Mouse (Mus musculus): Measurements from ENCODE around the gene Cox15.

Gene Cox15

GRCm38 (mm10) chr19:43738409-43738808 lies 14.4 kb downstream of the Cox15 start:
- TF ChIP-seq GATA4 (IDR thresholded peaks at IDR 0.05; ENCODE audit: insufficient replicate concordance, low read length) = no peak

DNA sequence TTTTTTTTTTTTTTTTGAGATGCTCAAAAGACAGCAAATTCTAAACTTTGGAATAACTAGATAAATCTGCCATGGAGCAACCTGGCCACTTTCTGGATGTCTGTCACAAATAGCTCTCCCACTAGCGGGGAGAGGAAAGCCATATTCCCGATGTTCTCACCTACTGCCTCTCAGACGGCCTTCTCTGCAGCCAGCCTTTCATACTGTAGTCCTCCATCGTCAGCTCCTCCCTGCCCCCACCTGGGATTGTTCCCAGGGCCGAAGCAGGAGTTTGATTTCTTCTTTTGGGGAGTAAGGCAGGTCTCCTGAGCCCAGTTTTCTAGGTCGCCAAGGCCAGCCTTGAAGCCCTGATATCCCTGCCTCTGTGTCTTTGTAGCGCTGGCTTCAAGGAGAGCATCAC lies 21.6 kb downstream of the Cox15 start:
- TF ChIP-seq GATA4 (IDR thresholded peaks at IDR 0.05; ENCODE audit: insufficient replicate concordance, low read length) = no peak

- TF ChIP-seq GATA4 (IDR thresholded peaks at IDR 0.05; ENCODE audit: insufficient replicate concordance, low read length) = no peak
Measured at GRCm38 (mm10) chr19:43730037-43730428, 22.8 kb downstream of the Cox15 start.

DNA sequence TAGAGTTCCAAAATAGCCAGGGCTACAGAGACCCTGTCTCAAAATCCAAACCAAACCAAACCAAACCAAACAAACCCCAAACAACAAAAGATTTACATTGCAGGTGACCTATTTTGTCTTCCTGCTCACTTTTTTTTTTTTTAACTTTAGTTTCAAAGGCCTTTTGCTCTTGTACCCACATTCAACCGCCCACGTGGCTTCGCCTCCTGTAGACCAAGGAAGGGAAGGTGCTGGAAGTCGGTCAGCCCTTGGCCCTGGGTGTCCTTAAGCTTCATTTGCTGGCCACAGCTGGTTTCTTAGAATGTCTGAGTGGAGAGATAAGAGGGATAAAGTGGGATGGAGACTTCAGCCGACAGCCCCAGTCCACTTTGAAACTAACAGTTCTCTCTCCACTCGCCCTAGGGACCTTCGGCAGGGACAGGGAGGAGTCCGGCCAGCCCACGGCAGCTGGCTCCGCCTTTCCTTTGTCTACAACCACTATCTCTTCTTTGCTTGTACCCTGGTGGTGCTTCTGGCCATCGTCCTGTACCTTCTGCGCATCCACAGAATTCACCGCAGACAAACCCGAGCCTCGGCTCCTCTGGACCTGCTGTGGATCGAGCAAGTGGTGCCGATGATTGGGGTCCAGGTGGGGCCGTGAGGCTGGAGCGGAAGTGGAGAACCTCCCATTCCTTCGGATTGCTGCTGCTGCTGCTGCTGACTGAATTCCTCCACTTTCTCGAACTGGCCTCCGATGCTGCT lies 23.3 kb downstream of the Cox15 start:
- TF ChIP-seq GATA4 (IDR thresholded peaks at IDR 0.05; ENCODE audit: insufficient replicate concordance, low read length) = no peak

- no peak for TF ChIP-seq GATA4 (IDR thresholded peaks at IDR 0.05; ENCODE audit: insufficient replicate concordance, low read length)
Measured at GRCm38 (mm10) chr19:43726510-43727146, 26.2 kb downstream of the Cox15 start.

DNA sequence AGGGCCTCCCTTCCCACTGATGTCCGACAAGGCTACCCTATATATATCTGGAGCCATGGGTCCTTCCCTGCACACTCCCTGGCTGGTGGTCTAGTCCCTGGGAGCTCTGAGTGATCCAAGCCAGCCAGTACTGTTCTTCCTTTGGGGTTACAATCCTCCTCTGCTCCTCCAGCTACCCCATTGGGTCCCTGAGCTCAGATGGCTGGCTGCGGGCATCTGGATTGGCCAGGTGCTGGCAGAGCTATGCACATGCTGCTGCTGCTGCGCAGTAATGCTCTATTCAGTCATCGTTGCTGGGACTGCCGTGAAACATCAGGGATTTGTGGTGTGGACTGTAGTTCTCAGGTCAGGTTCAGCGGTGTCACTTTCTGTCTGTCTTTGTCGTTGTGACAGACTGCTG lies 28.0 kb downstream of the Cox15 start:
- no peak for TF ChIP-seq GATA4 (IDR thresholded peaks at IDR 0.05; ENCODE audit: insufficient replicate concordance, low read length)

DNA sequence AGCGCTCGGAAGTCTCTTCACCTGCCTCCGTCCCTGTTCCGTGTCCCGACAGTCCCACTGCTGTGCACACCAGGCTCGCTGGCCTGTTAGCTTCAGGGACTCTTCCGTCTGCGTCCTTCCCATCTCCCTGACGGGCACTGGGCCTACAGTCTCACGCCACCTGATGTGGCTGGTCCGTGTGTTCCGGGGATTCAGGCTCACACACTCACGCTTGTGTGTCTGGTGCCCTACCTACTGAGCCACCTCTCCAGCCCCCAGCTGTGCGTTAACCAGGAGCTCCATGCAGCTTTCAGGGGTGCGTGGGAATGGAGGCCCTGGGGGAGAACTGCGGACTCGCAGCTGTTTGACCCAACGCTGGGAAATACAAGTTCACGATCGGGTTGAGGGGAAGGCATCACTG lies 28.6 kb downstream of the Cox15 start:
- TF ChIP-seq GATA4 (IDR thresholded peaks at IDR 0.05; ENCODE audit: insufficient replicate concordance, low read length) = no peak

GRCm38 (mm10) chr19:43723501-43723900 lies 29.3 kb downstream of the Cox15 start:
- no peak for TF ChIP-seq GATA4 (IDR thresholded peaks at IDR 0.05; ENCODE audit: insufficient replicate concordance, low read length)

GRCm38 (mm10) chr19:43722891-43723290 lies 29.9 kb downstream of the Cox15 start:
- TF ChIP-seq GATA4 (IDR thresholded peaks at IDR 0.05; ENCODE audit: insufficient replicate concordance, low read length) = no peak

DNA sequence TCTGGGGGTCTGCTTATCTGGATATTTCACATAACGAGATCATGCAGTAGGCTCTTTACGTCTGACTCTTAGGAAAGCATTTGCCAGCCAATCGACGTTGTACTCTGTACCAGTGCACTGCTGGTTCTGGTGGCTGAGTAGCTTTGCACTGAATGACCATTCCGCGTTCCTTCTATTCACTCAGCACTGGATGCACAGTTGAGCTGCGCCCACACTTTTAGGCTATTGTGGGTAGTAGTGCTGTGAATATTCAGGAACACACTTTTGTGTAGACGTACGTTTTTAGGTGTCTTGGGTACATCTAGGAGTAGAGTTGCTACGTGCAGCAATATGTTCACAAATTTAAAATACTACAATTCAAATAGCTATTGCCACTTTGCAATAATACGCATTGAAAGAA lies 32.7 kb downstream of the Cox15 start:
- TF ChIP-seq GATA4 (IDR thresholded peaks at IDR 0.05; ENCODE audit: insufficient replicate concordance, low read length) = no peak

DNA sequence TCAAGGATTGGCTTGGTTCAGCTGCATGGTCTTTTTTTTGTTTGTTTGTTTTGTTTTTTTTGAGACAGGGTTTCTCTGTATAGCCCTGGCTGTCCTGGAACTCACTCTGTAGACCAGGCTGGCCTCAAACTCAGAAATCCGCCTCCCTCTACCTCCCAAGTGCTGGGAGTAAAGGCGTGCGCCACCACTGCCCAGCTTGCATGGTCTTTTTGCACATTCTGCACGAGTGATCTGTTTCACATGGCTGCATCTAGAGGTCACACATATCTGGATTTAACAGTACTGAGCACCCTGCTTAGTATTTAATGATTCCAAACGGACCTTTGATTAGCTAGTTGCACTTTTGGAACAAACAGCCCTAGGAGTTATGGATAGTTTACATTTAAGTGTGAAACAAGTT lies 40.8 kb downstream of the Cox15 start:
- no peak for TF ChIP-seq GATA4 (IDR thresholded peaks at IDR 0.05; ENCODE audit: insufficient replicate concordance, low read length)

DNA sequence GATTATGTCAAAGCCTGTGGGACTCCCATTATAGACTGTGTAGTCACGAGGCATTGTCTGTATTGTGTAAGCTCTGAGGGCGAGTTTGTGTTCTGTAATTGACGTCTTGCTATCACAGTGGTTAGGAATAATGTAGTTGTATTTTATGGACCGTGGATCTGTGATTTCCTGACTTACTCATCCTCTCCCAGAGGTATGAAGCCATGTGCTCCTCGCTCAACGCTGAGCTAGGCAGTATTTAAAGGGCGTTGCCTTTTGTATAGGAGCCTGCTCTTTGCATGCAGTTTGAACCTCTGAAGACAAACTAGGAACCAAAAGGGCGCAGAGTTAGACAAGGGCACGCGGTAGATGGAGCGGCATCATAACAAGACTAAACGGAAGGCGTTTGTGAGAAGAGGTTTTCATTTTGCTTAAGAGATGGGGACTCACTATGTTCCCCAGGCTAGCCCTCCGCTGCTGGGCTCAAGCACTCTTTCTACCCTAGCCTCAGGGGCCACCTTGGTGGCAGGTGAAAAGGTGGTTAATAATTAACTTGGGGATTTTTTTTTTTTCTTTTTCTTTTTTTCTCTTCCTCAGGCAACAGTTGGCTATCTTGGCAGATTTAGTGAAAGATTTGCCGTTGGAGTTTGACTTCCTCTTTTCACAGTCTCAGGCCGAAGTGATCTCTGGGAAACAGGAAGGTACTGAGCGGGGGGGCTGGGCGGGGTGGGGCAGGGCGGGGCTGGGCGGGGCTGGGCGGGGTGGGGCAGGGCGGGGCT lies 41.5 kb downstream of the Cox15 start:
- no peak for TF ChIP-seq GATA4 (IDR thresholded peaks at IDR 0.05; ENCODE audit: insufficient replicate concordance, low read length)

DNA sequence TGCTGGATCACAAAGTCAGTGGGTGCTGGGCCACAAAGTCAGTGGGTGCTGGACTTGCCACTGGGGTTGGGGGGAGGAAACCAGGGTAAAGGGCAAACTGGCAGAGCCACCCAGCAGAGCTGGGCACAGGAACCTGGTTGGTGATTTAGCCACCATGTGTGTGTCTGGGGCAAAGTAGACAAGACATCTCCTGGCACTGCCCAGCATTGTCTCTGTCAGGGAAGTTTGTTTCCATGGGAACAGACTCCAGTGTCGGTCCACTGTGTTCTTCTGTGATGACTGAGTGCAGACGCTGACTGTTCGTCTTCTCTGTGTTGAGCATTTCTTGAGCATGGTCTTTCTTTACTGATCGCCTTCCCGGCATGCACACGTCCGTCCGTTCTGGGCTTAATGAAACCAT lies 43.5 kb downstream of the Cox15 start:
- TF ChIP-seq GATA4 (IDR thresholded peaks at IDR 0.05; ENCODE audit: insufficient replicate concordance, low read length) = no peak

DNA sequence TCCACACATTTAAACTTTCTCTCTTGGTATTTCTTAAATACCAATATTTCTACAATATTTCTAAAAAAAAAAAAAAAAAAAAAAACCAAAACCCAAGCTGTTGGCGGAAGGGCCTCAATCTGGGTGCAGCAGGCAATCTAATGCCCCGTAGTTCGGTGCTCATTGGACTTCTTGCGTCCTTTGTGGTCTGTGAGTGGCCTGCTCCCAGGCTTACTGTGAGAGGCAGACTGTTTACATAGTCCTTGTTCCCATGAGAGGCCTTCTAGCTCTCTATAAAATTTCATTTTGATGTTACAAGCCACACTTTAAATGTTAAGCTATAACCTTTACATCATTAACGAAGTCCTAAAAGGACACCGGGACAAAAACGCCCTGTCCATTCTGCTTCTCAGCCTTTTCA lies 44.6 kb downstream of the Cox15 start:
- TF ChIP-seq GATA4 (IDR thresholded peaks at IDR 0.05; ENCODE audit: insufficient replicate concordance, low read length) = no peak

- TF ChIP-seq GATA4 (IDR thresholded peaks at IDR 0.05; ENCODE audit: insufficient replicate concordance, low read length) = no peak
Measured at GRCm38 (mm10) chr19:43704787-43705497, 47.9 kb downstream of the Cox15 start.

Data from liver, adult (tissue).